Mouse (Mus musculus) kidney, adult 2 months (tissue): Measurements from ENCODE around the gene Ccdc85c.

ENCODE experiments used
- CTCF ChIP-seq: fragments of 200-500 bp; conservative IDR thresholded peaks from 2 replicates; pipeline ENCODE4 v1.5.1; 2011; ENCODE audit warnings: low read depth, mild to moderate bottlenecking, control low read depth, low read length, moderate library complexity, mixed read lengths; ENCODE audit not compliant: insufficient read depth, insufficient read length
- POLR2A ChIP-seq: fragments of 200-500 bp; IDR thresholded peaks from one replicate; pipeline ENCODE4 v1.6.1; 2011; ENCODE audit warnings: low read depth, low read length, control low read depth

GRCm38 (mm10) chr12:108285225-108286011 lies 10.2 kb upstream of the Ccdc85c start:
- no peak for TF ChIP-seq CTCF
- TF ChIP-seq POLR2A = no peak
